ENCODE assay signal across 8 mouse cellular contexts in genomic region chr17:32634242-32634971, GRCm38 (mm10). TPM values are rescaled to one million over a fixed set of nuclear protein-coding genes. Genes with fewer than 3 reads are reported as not detected.
A peak's percentile ranks its signal among the peaks of the same experiment; 100 is the strongest.
DNase-seq lines count a peak whose midpoint lies in the region; ATAC-seq and TF ChIP-seq lines count a peak whose summit lies in the region.
"Not testable (repeated sequence)": the region's sequence is repeated elsewhere in the genome, so short reads cannot be mapped to it uniquely, and the experiment has no call there.
"Had no signal": no experiment of that assay in that cellular context is flagged by ENCODE, and none has a peak within 500 bp of the region (broad histone marks: within the 10 kb centered on the region; RNA-seq: fewer than 3 reads in every experiment).

No protein-coding gene starts in this region.

- peak overlapping the region; percentile 62 for H3K4me2 ChIP-seq in forebrain, embryonic 14.5 days (ENCODE audit: low read length)
- peak overlapping the region; percentile 72 for H3K4me2 ChIP-seq in heart, embryonic 16.5 days (ENCODE audit: low read depth, low read length)
- H3K4me2 ChIP-seq in intestine, postnatal 0 days (replicated peaks; ENCODE audit: low read depth): peak overlapping the region; percentile 65
- H3K4me2 ChIP-seq in liver, embryonic 11.5 days: peak overlapping the region; percentile 48
- H3K4me2 ChIP-seq in neural tube, embryonic 13.5 days: peak overlapping the region; percentile 67

- H3K27me3 ChIP-seq in forebrain, embryonic 14.5 days (replicated peaks; ENCODE audit: control insufficient read depth, insufficient read depth, low read length); heart, embryonic 16.5 days (ENCODE audit: control insufficient read depth, insufficient read depth, low read length); intestine, postnatal 0 days (replicated peaks; ENCODE audit: control insufficient read depth, insufficient read depth, low read length); liver, embryonic 11.5 days (replicated peaks; ENCODE audit: control insufficient read depth, insufficient read depth, low read length); megakaryocyte, embryonic 14.5 days (replicated peaks); neural tube, embryonic 13.5 days: not testable (repeated sequence)

- not testable (repeated sequence) for H3K4me1 ChIP-seq in cortical plate, adult 2 months (ENCODE audit: control insufficient read depth, insufficient read depth, low read length); forebrain, embryonic 14.5 days (ENCODE audit: control insufficient read depth, insufficient read depth, low read length); heart, embryonic 16.5 days (ENCODE audit: control insufficient read depth, insufficient read depth, low read length); intestine, postnatal 0 days (replicated peaks; ENCODE audit: control insufficient read depth, insufficient read depth, low read length); liver, embryonic 11.5 days (replicated peaks; ENCODE audit: control insufficient read depth, insufficient read depth, low read length); neural tube, embryonic 13.5 days (replicated peaks)
- H3K4me1 ChIP-seq in megakaryocyte, embryonic 14.5 days: peaks cover 33% of the 10 kb centered on the region

- not testable (repeated sequence) for H3K36me3 ChIP-seq in forebrain, embryonic 14.5 days (ENCODE audit: control insufficient read depth, insufficient read depth, low read length); heart, embryonic 16.5 days (ENCODE audit: control insufficient read depth, insufficient read depth); intestine, postnatal 0 days (ENCODE audit: control insufficient read depth, insufficient read depth); liver, embryonic 11.5 days (ENCODE audit: control insufficient read depth, insufficient read depth, low read length); megakaryocyte, embryonic 14.5 days (replicated peaks; ENCODE audit: low read length); neural tube, embryonic 13.5 days

- DNase-seq in forebrain, embryonic 14.5 days (ENCODE audit: low spot score); liver, embryonic 11.5 days (ENCODE audit: low spot score): not testable (repeated sequence)

- ATAC-seq in forebrain, embryonic 14.5 days: 0 out of 2 replicates have a peak, but pooled peaks have one; percentile 18
- 0 out of 2 replicates have a peak, but pooled peaks have one; percentile 14 for ATAC-seq in heart, embryonic 16.5 days (replicated peaks; ENCODE audit: extremely low read depth, insufficient read depth, low FRiP score)
- ATAC-seq in intestine, postnatal 0 days; liver, embryonic 11.5 days (replicated peaks; ENCODE audit: low FRiP score): not testable (repeated sequence)
- ATAC-seq in neural tube, embryonic 13.5 days (ENCODE audit: low read depth): peak; percentile 65

- not testable (repeated sequence) for TF ChIP-seq CTCF in cortical plate, adult 2 months (IDR thresholded peaks at IDR 0.05; ENCODE audit: extremely low read depth, insufficient read depth, low read length); intestine, postnatal 0 days (IDR thresholded peaks at IDR 0.05; ENCODE audit: low read depth)

- whole genome bisulfite sequencing in forebrain, embryonic 14.5 days: 86% methylated on average over 9 of the region's 9 CpGs
- 85% methylated on average over 9 of the region's 9 CpGs for WGBS in heart, embryonic 16.5 days
- 83% methylated on average over 8 of the region's 9 CpGs for WGBS in intestine, postnatal 0 days
- 81% methylated on average over 9 of the region's 9 CpGs for WGBS in liver, embryonic 11.5 days
- WGBS in neural tube, embryonic 13.5 days: 86% methylated on average over 9 of the region's 9 CpGs

- not testable (repeated sequence) for TF ChIP-seq POLR2A in cortical plate, adult 2 months (IDR thresholded peaks at IDR 0.05; ENCODE audit: extremely low read depth, insufficient read depth, low read length)

- not testable (repeated sequence) for H3K27ac ChIP-seq in cortical plate, adult 2 months (ENCODE audit: insufficient read depth, low read length); forebrain, embryonic 14.5 days (ENCODE audit: low read depth, low read length); heart, embryonic 16.5 days (ENCODE audit: low read length); intestine, postnatal 0 days (ENCODE audit: low read depth, low read length); liver, embryonic 11.5 days (ENCODE audit: low read depth, low read length); neural tube, embryonic 13.5 days (replicated peaks)

- not testable (repeated sequence) for H3K9me3 ChIP-seq in forebrain, embryonic 14.5 days (replicated peaks; ENCODE audit: control insufficient read depth, low read length); heart, embryonic 16.5 days (replicated peaks; ENCODE audit: control insufficient read depth, low read length); intestine, postnatal 0 days (ENCODE audit: control insufficient read depth); liver, embryonic 11.5 days (ENCODE audit: control insufficient read depth, low read length); megakaryocyte, embryonic 14.5 days; neural tube, embryonic 13.5 days

- H3K9ac ChIP-seq in forebrain, embryonic 14.5 days (ENCODE audit: low read length): peak overlapping the region; percentile 65
- H3K9ac ChIP-seq in heart, embryonic 16.5 days (ENCODE audit: low read length): 0 out of 2 replicates have a peak overlapping the region, but pooled peaks have one; percentile 58
- 0 out of 2 replicates have a peak overlapping the region, but pooled peaks have one; percentile 50 for H3K9ac ChIP-seq in intestine, postnatal 0 days (ENCODE audit: low read depth, low read length)
- H3K9ac ChIP-seq in liver, embryonic 11.5 days (ENCODE audit: low read depth, low read length): not testable (repeated sequence)
- H3K9ac ChIP-seq in neural tube, embryonic 13.5 days: peak overlapping the region; percentile 68

- H3K4me3 ChIP-seq in cortical plate, adult 2 months (ENCODE audit: insufficient read depth, low read length): peak overlapping the region; percentile 22; the same call in 1 of the 2 replicates
- H3K4me3 ChIP-seq in forebrain, embryonic 14.5 days (ENCODE audit: low read depth, low read length): peak overlapping the region; percentile 35
- H3K4me3 ChIP-seq in heart, embryonic 16.5 days (ENCODE audit: low read length): peak overlapping the region; percentile 50
- H3K4me3 ChIP-seq in intestine, postnatal 0 days (ENCODE audit: low read depth, low read length): peak overlapping the region; percentile 30
- not testable (repeated sequence) for H3K4me3 ChIP-seq in liver, embryonic 11.5 days (ENCODE audit: low read depth, low read length)
- H3K4me3 ChIP-seq in megakaryocyte, embryonic 14.5 days (replicated peaks): peak overlapping the region; percentile 81
- peak overlapping the region; percentile 40 for H3K4me3 ChIP-seq in neural tube, embryonic 13.5 days

RNA-seq across cellular contexts. Expression of gene Cyp4f37, which starts 13.3 kb away (rescaled TPM):
- not detected in 2 replicates for polyA plus RNA-seq in cortical plate, adult 2 months (2012; rRNA removed)
- not detected in 2 replicates for polyA plus RNA-seq in forebrain, embryonic 14.5 days (2014; fragmentation: Nextera tagmentation; extraction: Ambion mirVana)
- not detected in 2 replicates for polyA plus RNA-seq in heart, embryonic 16.5 days (2015; fragmentation: Nextera tagmentation; extraction: Ambion mirVana)
- polyA plus RNA-seq in intestine, postnatal 0 days (2015; fragmentation: Nextera tagmentation; extraction: Ambion mirVana): not detected in 2 replicates
- not detected in 2 replicates for polyA plus RNA-seq in liver, embryonic 11.5 days (2014; fragmentation: Nextera tagmentation; extraction: Ambion mirVana)
- polyA plus RNA-seq in megakaryocyte, embryonic 14.5 days (2012; ENCODE audit: insufficient read depth, low replicate concordance): 0.15 TPM in 1 of 2 replicates, not detected in the other
- 0.53 TPM in 1 of 2 replicates, not detected in the other for polyA plus RNA-seq in neural tube, embryonic 13.5 days (2015; fragmentation: Nextera tagmentation; extraction: Ambion mirVana)
- polyA plus RNA-seq: CD4-positive, CD25-positive, alpha-beta regulatory T cell, adult 4 months had no signal

RNA-seq across cellular contexts. Expression of gene Cyp4f40, which starts 24.3 kb away (rescaled TPM):
- not detected in 2 replicates for polyA plus RNA-seq in cortical plate, adult 2 months (2012; rRNA removed)
- not detected in 2 replicates for polyA plus RNA-seq in forebrain, embryonic 14.5 days (2014; fragmentation: Nextera tagmentation; extraction: Ambion mirVana)
- polyA plus RNA-seq in heart, embryonic 16.5 days (2015; fragmentation: Nextera tagmentation; extraction: Ambion mirVana): not detected in 2 replicates
- 3.2 and 3.7 TPM in 2 replicates for polyA plus RNA-seq in intestine, postnatal 0 days (2015; fragmentation: Nextera tagmentation; extraction: Ambion mirVana)
- polyA plus RNA-seq in liver, embryonic 11.5 days (2014; fragmentation: Nextera tagmentation; extraction: Ambion mirVana): not detected in 2 replicates
- 0.74 and 22.2 TPM in 2 replicates for polyA plus RNA-seq in megakaryocyte, embryonic 14.5 days (2012; ENCODE audit: insufficient read depth, low replicate concordance)
- polyA plus RNA-seq in neural tube, embryonic 13.5 days (2015; fragmentation: Nextera tagmentation; extraction: Ambion mirVana): not detected in 2 replicates
- polyA plus RNA-seq: CD4-positive, CD25-positive, alpha-beta regulatory T cell, adult 4 months had no signal

RNA-seq across cellular contexts. Expression of gene Cyp4f15, which starts 51.0 kb away (rescaled TPM):
- polyA plus RNA-seq in cortical plate, adult 2 months (2012; rRNA removed): 29.2 and 29.5 TPM in 2 replicates
- polyA plus RNA-seq in forebrain, embryonic 14.5 days (2014; fragmentation: Nextera tagmentation; extraction: Ambion mirVana): 0.76 and 1.5 TPM in 2 replicates
- not detected in 2 replicates for polyA plus RNA-seq in heart, embryonic 16.5 days (2015; fragmentation: Nextera tagmentation; extraction: Ambion mirVana)
- not detected in 2 replicates for polyA plus RNA-seq in intestine, postnatal 0 days (2015; fragmentation: Nextera tagmentation; extraction: Ambion mirVana)
- polyA plus RNA-seq in liver, embryonic 11.5 days (2014; fragmentation: Nextera tagmentation; extraction: Ambion mirVana): 3.2 and 4.2 TPM in 2 replicates
- not detected in 2 replicates for polyA plus RNA-seq in megakaryocyte, embryonic 14.5 days (2012; ENCODE audit: insufficient read depth, low replicate concordance)
- 1.0 and 1.6 TPM in 2 replicates for polyA plus RNA-seq in neural tube, embryonic 13.5 days (2015; fragmentation: Nextera tagmentation; extraction: Ambion mirVana)
- polyA plus RNA-seq: CD4-positive, CD25-positive, alpha-beta regulatory T cell, adult 4 months had no signal
